Mouse (Mus musculus): ENCODE measurements around the gene Wdfy3. TPM values are rescaled to one million over a fixed set of nuclear protein-coding genes. Genes with fewer than 3 reads are reported as not detected.
"Not testable (repeated sequence)": the region's sequence is repeated elsewhere in the genome, so short reads cannot be mapped to it uniquely, and the experiment has no call there.

Gene Wdfy3
- polyA plus RNA-seq, 1 experiment: 43.6 TPM

GRCm38 (mm10) chr5:101937362-101937761 lies 132.4 kb downstream of the Wdfy3 start:
- peaks cover 3% of the 10 kb centered on the region; the same call in 1 of the 2 replicates for H3K4me1 ChIP-seq (ENCODE audit: control insufficient read depth, insufficient read depth, low read length)
- H3K4me3 ChIP-seq (ENCODE audit: insufficient read depth, low read length): no peak overlapping the region
- H3K27ac ChIP-seq (ENCODE audit: insufficient read depth, low read length): no peak overlapping the region
- TF ChIP-seq POLR2A (IDR thresholded peaks at IDR 0.05; ENCODE audit: extremely low read depth, insufficient read depth, low read length) (no peak), CTCF (IDR thresholded peaks at IDR 0.05; ENCODE audit: extremely low read depth, insufficient read depth, low read length) (no peak)

- no peak overlapping the region for H3K4me3 ChIP-seq (ENCODE audit: insufficient read depth, low read length)
- no peak for TF ChIP-seq CTCF (IDR thresholded peaks at IDR 0.05; ENCODE audit: extremely low read depth, insufficient read depth, low read length)
- TF ChIP-seq POLR2A (IDR thresholded peaks at IDR 0.05; ENCODE audit: extremely low read depth, insufficient read depth, low read length): no peak
- peaks cover 3% of the 10 kb centered on the region; the same call in 1 of the 2 replicates for H3K4me1 ChIP-seq (ENCODE audit: control insufficient read depth, insufficient read depth, low read length)
- no peak overlapping the region for H3K27ac ChIP-seq (ENCODE audit: insufficient read depth, low read length)
These were observed 133.8 kb downstream of the Wdfy3 start for GRCm38 (mm10) chr5:101935893-101936292.

- Histone ChIP-seq H3K4me3 (ENCODE audit: insufficient read depth, low read length) (no peak overlapping the region), H3K4me1 (ENCODE audit: control insufficient read depth, insufficient read depth, low read length) (peaks cover 3% of the 10 kb centered on the region; the same call in 1 of the 2 replicates), H3K27ac (ENCODE audit: insufficient read depth, low read length) (no peak overlapping the region)
- TF ChIP-seq CTCF (IDR thresholded peaks at IDR 0.05; ENCODE audit: extremely low read depth, insufficient read depth, low read length) (no peak), POLR2A (IDR thresholded peaks at IDR 0.05; ENCODE audit: extremely low read depth, insufficient read depth, low read length) (no peak)
These were observed 135.1 kb downstream of the Wdfy3 start for GRCm38 (mm10) chr5:101934629-101935028.

GRCm38 (mm10) chr5:101932971-101933810 lies 136.5 kb downstream of the Wdfy3 start:
- H3K4me1 ChIP-seq (ENCODE audit: control insufficient read depth, insufficient read depth, low read length): peaks cover 3% of the 10 kb centered on the region; the same call in 1 of the 2 replicates
- H3K4me3 ChIP-seq (ENCODE audit: insufficient read depth, low read length): no peak overlapping the region
- peak overlapping the region; percentile 60 for H3K27ac ChIP-seq (ENCODE audit: insufficient read depth, low read length)
- TF ChIP-seq POLR2A (IDR thresholded peaks at IDR 0.05; ENCODE audit: extremely low read depth, insufficient read depth, low read length): no peak
- no peak for TF ChIP-seq CTCF (IDR thresholded peaks at IDR 0.05; ENCODE audit: extremely low read depth, insufficient read depth, low read length)

- H3K4me3 ChIP-seq (ENCODE audit: insufficient read depth, low read length): no peak overlapping the region
- no peak overlapping the region for H3K27ac ChIP-seq (ENCODE audit: insufficient read depth, low read length)
- TF ChIP-seq POLR2A (IDR thresholded peaks at IDR 0.05; ENCODE audit: extremely low read depth, insufficient read depth, low read length) (no peak), CTCF (IDR thresholded peaks at IDR 0.05; ENCODE audit: extremely low read depth, insufficient read depth, low read length) (no peak)
- peaks cover 3% of the 10 kb centered on the region; the same call in 1 of the 2 replicates for H3K4me1 ChIP-seq (ENCODE audit: control insufficient read depth, insufficient read depth, low read length)
These were observed 137.7 kb downstream of the Wdfy3 start for GRCm38 (mm10) chr5:101931997-101932396.

- no peaks in the 10 kb centered on the region for H3K4me1 ChIP-seq (ENCODE audit: control insufficient read depth, insufficient read depth, low read length)
- no peak for TF ChIP-seq CTCF (IDR thresholded peaks at IDR 0.05; ENCODE audit: extremely low read depth, insufficient read depth, low read length)
- no peak for TF ChIP-seq POLR2A (IDR thresholded peaks at IDR 0.05; ENCODE audit: extremely low read depth, insufficient read depth, low read length)
- H3K27ac ChIP-seq (ENCODE audit: insufficient read depth, low read length): no peak overlapping the region
- H3K4me3 ChIP-seq (ENCODE audit: insufficient read depth, low read length): no peak overlapping the region
These were observed 143.4 kb downstream of the Wdfy3 start for GRCm38 (mm10) chr5:101926311-101926710.

- H3K27ac ChIP-seq (ENCODE audit: insufficient read depth, low read length): no peak overlapping the region
- TF ChIP-seq CTCF (IDR thresholded peaks at IDR 0.05; ENCODE audit: extremely low read depth, insufficient read depth, low read length) (no peak), POLR2A (IDR thresholded peaks at IDR 0.05; ENCODE audit: extremely low read depth, insufficient read depth, low read length) (no peak)
- H3K4me3 ChIP-seq (ENCODE audit: insufficient read depth, low read length): no peak overlapping the region
- no peaks in the 10 kb centered on the region for H3K4me1 ChIP-seq (ENCODE audit: control insufficient read depth, insufficient read depth, low read length)
These were observed 146.0 kb downstream of the Wdfy3 start for GRCm38 (mm10) chr5:101923710-101924109.

- Histone ChIP-seq H3K4me3 (ENCODE audit: insufficient read depth, low read length) (no peak overlapping the region), H3K4me1 (ENCODE audit: control insufficient read depth, insufficient read depth, low read length) (no peaks in the 10 kb centered on the region), H3K27ac (ENCODE audit: insufficient read depth, low read length) (no peak overlapping the region)
- no peak for TF ChIP-seq POLR2A (IDR thresholded peaks at IDR 0.05; ENCODE audit: extremely low read depth, insufficient read depth, low read length)
These were observed 150.2 kb downstream of the Wdfy3 start for GRCm38 (mm10) chr5:101919559-101919958.

- Histone ChIP-seq H3K27ac (ENCODE audit: insufficient read depth, low read length) (no peak overlapping the region), H3K4me1 (ENCODE audit: control insufficient read depth, insufficient read depth, low read length) (no peaks in the 10 kb centered on the region), H3K4me3 (ENCODE audit: insufficient read depth, low read length) (no peak overlapping the region)
- no peak for TF ChIP-seq CTCF (IDR thresholded peaks at IDR 0.05; ENCODE audit: extremely low read depth, insufficient read depth, low read length)
- no peak for TF ChIP-seq POLR2A (IDR thresholded peaks at IDR 0.05; ENCODE audit: extremely low read depth, insufficient read depth, low read length)
These were observed 160.3 kb downstream of the Wdfy3 start for GRCm38 (mm10) chr5:101909468-101909867.

GRCm38 (mm10) chr5:101905624-101906023 lies 164.1 kb downstream of the Wdfy3 start:
- Histone ChIP-seq H3K4me3 (ENCODE audit: insufficient read depth, low read length) (no peak overlapping the region), H3K4me1 (ENCODE audit: control insufficient read depth, insufficient read depth, low read length) (no peaks in the 10 kb centered on the region), H3K27ac (ENCODE audit: insufficient read depth, low read length) (no peak overlapping the region)
- TF ChIP-seq POLR2A (IDR thresholded peaks at IDR 0.05; ENCODE audit: extremely low read depth, insufficient read depth, low read length) (no peak), CTCF (IDR thresholded peaks at IDR 0.05; ENCODE audit: extremely low read depth, insufficient read depth, low read length) (no peak)

GRCm38 (mm10) chr5:101904841-101905240 lies 164.9 kb downstream of the Wdfy3 start:
- H3K27ac ChIP-seq (ENCODE audit: insufficient read depth, low read length); H3K4me1 ChIP-seq (ENCODE audit: control insufficient read depth, insufficient read depth, low read length); H3K4me3 ChIP-seq (ENCODE audit: insufficient read depth, low read length): not testable (repeated sequence)
